Mouse (Mus musculus) gastrocnemius, postnatal 36 days (tissue): ENCODE data around the gene Prss2. TPM values are rescaled to one million over a fixed set of nuclear protein-coding genes. Genes with fewer than 3 reads are reported as not detected.
"Not testable (repeated sequence)": the region's sequence is repeated elsewhere in the genome, so short reads cannot be mapped to it uniquely, and the experiment has no call there.

Experiments
- DNase-seq, 2 experiments: peaks; one replicate each; pipeline ENCODE4 v3.0.0; 2022
- intact Hi-C: fragments of 180-260 bp; cut with DNase I; formaldehyde crosslinking; loops from one replicate; pipeline ENCODE4 v1.15.1; 2025
- total RNA-seq, 2 experiments: library from RNA; stranded (reverse); gene quantifications; 2 replicates each; pipeline ENCODE4 v1.2.3; 2021

Gene Prss2
- total RNA-seq, 2 experiments from 2014 or later, result not detected

DNA sequence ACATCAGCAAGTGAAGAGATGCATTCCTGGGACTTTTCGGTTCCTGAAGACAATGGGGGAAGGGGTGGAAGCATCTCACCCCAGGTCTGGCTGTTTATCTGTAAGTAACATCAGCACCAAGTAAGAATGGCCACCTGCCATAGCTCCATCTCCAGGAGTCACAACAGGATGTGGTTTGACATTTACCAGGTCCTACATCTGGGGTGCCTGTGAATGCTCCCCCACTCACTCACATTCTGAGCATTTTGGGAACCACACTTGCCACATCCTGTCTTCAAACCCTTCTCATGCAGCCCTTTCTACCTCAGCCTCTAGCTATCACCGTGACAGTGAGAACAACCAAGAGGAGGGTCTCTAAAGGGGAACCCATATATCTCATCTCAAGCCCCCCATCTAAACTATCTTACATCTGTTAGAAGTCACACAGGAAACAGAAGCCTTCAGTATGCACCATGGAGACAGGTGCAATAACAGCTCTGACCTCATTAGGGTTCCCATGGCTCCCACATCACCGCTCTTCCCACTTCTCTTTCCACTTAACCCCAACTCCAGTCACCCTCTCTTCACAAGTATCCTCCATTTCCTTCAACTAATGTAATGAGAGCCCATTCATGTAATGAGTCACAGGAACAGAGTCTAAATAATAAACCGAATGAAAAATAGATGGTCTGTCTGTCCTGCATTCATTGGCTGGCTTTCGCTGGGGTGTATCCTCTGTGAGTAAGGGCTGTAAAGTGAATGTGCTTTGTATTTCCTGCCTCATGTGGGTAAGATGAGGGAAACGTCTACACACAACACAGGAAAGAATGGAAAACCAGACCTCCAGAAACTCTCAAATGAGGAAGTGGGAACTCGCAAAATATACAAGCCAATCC, 32.9 kb downstream of the Prss2 start:
- DNase-seq, result no peak
- intact Hi-C loops, result no loop called here

DNA sequence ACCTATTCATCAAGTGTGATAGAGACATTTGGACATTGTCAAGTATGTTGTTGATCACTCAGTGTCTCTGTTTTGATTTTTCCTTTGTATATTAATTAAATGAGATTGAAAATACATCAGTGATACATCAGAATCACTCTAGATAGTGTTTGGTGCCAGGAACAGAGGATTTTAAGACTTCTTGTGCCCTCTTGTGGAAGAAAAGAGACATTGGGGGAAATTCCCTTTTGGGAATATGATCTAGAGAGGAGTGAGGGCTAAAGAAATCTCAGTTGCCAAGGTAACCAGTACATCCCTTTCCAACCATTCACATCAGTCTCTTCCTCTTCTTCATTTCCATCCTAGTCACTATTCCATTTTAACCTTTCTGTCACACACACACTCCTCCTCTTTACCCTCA, 34.8 kb downstream of the Prss2 start:
- intact Hi-C loops, result no loop called here

DNA sequence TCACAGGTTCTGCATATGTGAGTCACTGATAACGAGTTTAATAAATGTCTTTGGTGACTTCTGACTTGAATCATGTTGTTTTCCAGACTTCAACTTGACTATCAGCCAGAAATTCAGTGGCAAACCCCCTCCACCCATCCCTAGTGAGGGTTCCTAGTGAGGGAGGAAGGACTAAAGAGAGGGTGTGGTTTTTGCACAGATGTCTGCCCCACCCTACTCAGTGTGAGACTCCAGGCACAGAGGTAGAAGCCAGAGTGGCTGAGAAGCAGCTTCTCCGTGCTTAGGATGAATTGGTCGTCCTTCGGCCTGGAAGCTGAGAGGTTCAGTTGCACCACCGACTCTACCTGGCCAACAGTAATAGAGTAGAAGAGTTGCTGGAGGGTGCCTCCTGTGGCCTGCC, 35.9 kb downstream of the Prss2 start:
- intact Hi-C loops, result no loop called here
- no peak for DNase-seq

More for the DNA sequence above, 34.8 kb downstream of the Prss2 start:
- DNase-seq, result no peak

DNA sequence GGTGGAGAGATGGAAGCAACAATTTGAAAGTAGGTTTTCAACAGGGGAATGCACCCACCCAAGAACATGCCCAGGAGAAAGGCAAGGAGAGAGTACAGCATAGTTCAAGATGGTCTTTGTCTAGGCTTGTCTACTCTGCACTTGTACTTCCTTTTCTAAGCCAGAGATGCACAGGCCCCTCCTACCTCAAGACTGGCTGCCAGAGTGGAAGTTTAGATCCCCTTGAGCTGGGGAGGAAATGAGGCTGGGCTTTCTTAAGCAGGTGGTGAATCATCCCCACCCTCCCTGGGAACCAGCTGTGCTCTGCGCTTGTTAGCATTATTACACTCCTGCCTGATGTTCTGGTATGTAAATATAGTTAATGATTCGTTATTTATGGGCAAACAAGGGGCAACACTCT, 36.7 kb downstream of the Prss2 start:
- no peak for DNase-seq
- intact Hi-C loops, result no loop called here

DNA sequence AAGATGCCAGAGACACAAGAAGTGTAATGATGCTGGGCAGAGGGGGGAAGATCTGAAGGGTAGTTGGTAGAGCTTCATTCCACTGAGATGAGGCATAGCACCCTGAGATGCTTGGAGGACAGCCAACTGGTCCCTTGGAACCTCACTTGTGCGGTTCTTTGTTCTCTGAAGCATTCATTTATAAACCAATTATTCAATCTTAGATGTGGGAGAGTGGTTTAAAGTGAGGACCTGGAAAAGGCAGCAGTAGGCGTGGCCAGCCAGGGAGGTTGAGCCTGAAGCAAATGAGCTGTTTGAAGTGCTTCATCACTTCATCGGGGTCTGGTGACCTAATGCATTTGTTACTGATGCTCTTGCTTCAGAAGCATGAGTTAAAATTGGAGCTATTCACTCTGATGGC, 37.7 kb downstream of the Prss2 start:
- DNase-seq, result no peak
- intact Hi-C loops, result no loop called here

DNA sequence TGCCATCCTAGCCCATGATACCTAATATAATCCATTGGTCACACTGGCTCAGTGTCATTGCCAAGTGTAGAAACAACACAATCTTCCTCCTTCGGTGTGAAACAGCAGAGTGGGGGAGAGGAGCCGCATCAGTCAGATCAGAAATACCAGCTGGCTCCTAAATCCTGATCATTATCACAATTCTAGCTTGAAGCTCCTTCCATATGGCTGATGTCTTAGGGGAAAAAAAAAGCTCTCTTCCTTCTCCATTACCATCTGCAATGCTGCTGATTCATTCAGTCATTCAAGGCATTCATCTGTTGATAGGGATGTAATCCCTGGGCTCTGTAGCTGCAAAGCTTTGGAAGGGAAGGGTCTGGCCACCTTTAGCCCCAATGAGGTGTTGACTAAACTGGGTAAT, 38.7 kb downstream of the Prss2 start:
- intact Hi-C loops, result no loop called here
- DNase-seq, result no peak

DNA sequence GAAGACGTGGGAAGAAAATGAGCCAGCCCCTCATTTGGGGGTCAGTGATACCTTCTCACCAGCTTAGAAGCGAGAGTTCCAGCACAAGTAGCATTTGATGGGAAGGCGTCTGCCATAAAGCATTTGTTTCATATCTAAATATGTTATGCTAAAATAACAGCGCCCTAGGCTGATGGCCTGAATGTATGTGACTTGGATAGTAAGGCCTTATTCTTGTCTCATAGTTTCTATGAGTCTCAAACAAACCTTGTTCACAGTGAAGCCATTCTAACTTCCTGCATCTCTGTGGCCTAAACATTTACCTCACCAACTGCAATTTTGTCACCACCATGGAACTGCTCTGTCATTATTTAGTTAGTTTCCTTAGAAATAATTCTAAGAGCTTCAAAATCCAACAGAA, 41.0 kb downstream of the Prss2 start:
- DNase-seq, result no peak
- intact Hi-C loops, result no loop called here

DNA sequence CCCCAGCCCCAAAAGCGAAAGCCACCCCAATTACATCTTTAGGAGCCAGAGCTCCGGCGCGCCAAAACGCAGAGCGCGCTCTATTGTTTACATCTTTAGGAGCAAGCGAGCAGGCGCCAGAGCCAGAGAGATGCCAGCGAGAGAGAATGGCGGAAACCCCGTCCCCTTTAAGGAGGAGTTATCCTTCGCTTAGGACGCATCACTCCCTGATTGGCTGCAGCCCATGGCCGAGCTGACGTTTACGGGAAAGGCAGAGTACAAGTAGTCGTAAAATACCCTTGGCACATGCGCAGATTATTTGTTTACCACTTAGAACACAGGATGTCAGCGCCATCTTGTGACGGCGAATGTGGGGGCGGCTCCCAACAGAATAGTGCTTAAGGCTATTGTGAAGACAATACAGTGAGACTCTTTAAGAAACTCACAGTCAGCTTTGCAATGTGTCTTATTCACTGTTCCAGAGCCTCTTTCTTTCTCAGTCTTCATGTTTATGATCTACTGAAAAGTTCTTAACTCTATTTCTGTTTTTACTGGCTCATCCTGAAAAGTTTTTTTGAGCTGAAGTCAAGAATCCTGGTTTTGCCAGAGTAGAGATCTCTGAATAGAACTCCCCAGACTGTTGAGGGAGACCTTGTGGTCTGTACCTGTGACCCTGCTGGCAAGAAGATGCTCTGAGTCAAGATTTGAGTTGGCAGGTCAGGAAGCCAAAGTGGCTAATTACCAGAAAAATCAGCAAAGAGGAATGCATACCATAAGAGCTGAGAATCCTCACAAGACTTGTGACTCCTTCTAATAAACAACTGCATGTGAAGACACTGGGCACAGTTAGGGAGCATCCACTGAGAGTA, 41.7 kb downstream of the Prss2 start:
- intact Hi-C loops, DNase-seq: not testable (repeated sequence)

DNA sequence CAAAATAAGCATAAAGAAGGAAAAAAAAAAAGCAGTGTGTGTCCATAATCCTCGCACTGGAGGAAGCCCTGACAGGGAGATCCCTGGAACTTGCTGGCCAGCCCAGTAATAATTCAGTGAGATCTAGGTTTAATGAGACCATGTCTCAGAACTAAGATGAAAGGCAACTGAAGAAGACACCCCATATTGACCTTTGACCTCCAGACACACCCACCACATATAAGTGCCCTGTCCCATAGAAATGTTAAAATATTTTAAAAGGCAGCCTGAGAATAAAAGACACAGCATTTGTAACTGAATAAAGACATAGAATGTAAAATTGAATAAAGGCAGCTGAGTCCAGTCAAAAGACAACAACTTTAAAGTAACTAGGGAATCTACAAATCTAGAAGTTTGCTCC, 43.7 kb downstream of the Prss2 start:
- intact Hi-C loops, result no loop called here
- DNase-seq, result no peak

DNA sequence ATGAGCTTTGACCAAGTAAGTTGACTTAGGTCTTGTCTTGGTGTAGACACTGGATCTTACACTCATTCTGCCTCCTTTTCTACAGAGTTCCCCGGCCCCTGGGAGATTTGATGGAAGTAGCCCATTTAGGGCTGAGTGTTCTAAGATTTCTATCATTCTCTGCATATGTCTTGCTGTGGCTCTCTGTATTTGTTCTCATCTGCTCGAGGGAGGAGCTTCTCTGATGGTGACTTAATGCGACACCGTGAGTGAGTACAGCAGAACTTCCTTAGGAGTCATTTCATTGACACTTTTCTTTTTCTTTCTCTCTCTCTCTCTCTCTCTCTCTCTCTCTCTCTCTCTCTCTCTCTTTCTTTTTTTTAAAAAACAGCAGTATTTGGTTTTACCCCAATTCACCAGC, 45.4 kb downstream of the Prss2 start:
- intact Hi-C loops, result no loop called here
- no peak for DNase-seq

DNA sequence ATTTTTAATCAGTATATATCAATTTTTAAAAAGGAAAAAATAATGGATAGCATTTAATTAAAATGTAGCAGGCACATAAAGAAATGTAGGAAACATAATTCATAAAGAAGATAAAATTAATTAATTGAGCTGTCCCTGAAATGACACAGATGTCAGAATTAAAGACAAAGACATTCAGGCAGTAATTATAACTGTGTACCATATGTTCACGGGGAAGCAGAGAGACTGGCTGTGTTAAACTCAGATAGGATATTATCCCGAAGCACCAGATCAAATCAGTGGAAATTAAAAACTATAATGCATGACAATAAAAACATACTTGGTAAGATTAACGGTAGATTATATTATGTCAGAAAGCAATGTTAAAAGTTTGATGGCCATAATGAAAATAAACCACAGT, 47.5 kb downstream of the Prss2 start:
- intact Hi-C loops, result no loop called here
- no peak for DNase-seq

Other genes with a start within 250 kb of the Prss2 start
- gene Try4, start 219.5 kb upstream of the Prss2 start, total RNA-seq, result not detected
- not detected for gene Try5, start 204.9 kb upstream of the Prss2 start, total RNA-seq
- not detected for gene Try10, start 167.7 kb upstream of the Prss2 start, total RNA-seq
- not detected for gene Prss3, start 144.1 kb upstream of the Prss2 start, total RNA-seq
- not detected for gene Gm5771, start 129.4 kb upstream of the Prss2 start, total RNA-seq
- gene Gm10334, start 75.6 kb upstream of the Prss2 start, total RNA-seq, result not detected
- gene Prss1, start 62.9 kb upstream of the Prss2 start, total RNA-seq, result not detected
- 1 to 10 TPM; 1.1 to 1.3 TPM for gene Ephb6, start 83.7 kb downstream of the Prss2 start, total RNA-seq
- not detected for gene Trpv6, start 114.6 kb downstream of the Prss2 start, total RNA-seq
- not detected for gene Trpv5, start 159.0 kb downstream of the Prss2 start, total RNA-seq
- not detected for gene Llcfc1, start 162.6 kb downstream of the Prss2 start, total RNA-seq
- not detected for gene Kel, start 182.6 kb downstream of the Prss2 start, total RNA-seq